Mouse (Mus musculus): ENCODE results near the gene Vapb.

The Vapb gene

GRCm38 (mm10) chr2:173811850-173812249 is 74.5 kb downstream of the Vapb start:
- Histone ChIP-seq H3K36me3 (ENCODE audit: insufficient read depth, low read length) (no peaks in the 10 kb centered on the region), H3K27me3 (ENCODE audit: insufficient read depth, low read length) (no peaks in the 10 kb centered on the region), H3K4me1 (replicated peaks; ENCODE audit: low read depth, low read length) (no peaks in the 10 kb centered on the region), H3K4me3 (replicated peaks; ENCODE audit: low read length) (no peak overlapping the region), H3K9me3 (ENCODE audit: low read length) (peaks cover 4% of the 10 kb centered on the region)
- TF ChIP-seq NANOG (IDR thresholded peaks at IDR 0.05; ENCODE audit: borderline replicate concordance, low read length) (no peak), CTCF (conservative IDR thresholded peaks at IDR 0.05; ENCODE audit: low read length) (peak; percentile 40), POU5F1 (IDR thresholded peaks at IDR 0.05; ENCODE audit: borderline replicate concordance, low read length) (no peak)

DNA sequence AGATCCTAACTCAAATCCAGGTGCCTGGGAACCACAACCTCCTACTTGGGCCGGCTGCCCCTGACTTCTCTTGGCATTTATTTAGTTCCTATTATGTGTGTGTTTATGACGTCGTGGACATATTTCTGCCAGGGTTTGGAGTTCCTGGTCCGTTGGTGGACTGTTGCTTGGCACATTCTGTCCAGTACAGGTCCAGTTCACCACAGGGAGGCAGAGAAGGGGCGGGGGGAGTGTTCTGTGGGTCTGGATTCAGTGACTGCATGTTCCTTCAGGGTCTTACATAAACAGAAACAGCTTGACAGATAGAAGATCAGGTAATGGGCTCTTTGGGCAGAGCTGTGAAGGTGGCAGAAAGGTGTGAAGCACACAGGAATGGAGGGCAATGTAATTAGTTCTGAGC is 75.8 kb downstream of the Vapb start:
- TF ChIP-seq POU5F1 (IDR thresholded peaks at IDR 0.05; ENCODE audit: borderline replicate concordance, low read length): no peak
- TF ChIP-seq CTCF (conservative IDR thresholded peaks at IDR 0.05; ENCODE audit: low read length): no peak
- no peak for TF ChIP-seq NANOG (IDR thresholded peaks at IDR 0.05; ENCODE audit: borderline replicate concordance, low read length)
- no peaks in the 10 kb centered on the region for H3K27me3 ChIP-seq (ENCODE audit: insufficient read depth, low read length)
- no peak overlapping the region for H3K4me3 ChIP-seq (replicated peaks; ENCODE audit: low read length)
- H3K4me1 ChIP-seq (replicated peaks; ENCODE audit: low read depth, low read length): no peaks in the 10 kb centered on the region
- H3K36me3 ChIP-seq (ENCODE audit: insufficient read depth, low read length): no peaks in the 10 kb centered on the region
- H3K9me3 ChIP-seq (ENCODE audit: low read length): peaks cover 9% of the 10 kb centered on the region

DNA sequence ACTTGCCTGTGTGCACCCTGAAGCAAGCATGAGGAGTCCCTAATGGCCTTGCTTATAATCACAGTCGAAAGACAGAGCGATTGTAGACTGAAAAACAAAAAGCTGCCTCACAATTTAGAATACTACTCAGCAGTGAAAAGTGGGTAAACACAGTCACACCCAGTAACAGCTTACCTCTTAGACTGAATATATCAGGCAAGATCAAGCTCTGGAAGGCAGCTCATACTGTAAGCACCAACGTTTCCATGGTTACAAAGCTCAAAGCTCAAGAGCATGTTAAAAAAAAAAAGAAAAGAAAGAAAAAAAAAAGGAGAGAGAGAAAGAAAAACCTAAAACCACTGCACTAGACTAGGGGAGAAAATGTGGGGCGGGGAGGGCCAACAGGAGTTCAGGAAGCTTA is 89.0 kb downstream of the Vapb start:
- H3K4me1 ChIP-seq (replicated peaks; ENCODE audit: low read depth, low read length): peaks cover 9% of the 10 kb centered on the region
- H3K36me3 ChIP-seq (ENCODE audit: insufficient read depth, low read length): no peaks in the 10 kb centered on the region
- TF ChIP-seq POU5F1 (IDR thresholded peaks at IDR 0.05; ENCODE audit: borderline replicate concordance, low read length) (no peak), NANOG (IDR thresholded peaks at IDR 0.05; ENCODE audit: borderline replicate concordance, low read length) (no peak), CTCF (conservative IDR thresholded peaks at IDR 0.05; ENCODE audit: low read length) (no peak)
- H3K4me3 ChIP-seq (replicated peaks; ENCODE audit: low read length): no peak overlapping the region
- H3K27me3 ChIP-seq (ENCODE audit: insufficient read depth, low read length): no peaks in the 10 kb centered on the region
- H3K9me3 ChIP-seq (ENCODE audit: low read length): no peaks in the 10 kb centered on the region

DNA sequence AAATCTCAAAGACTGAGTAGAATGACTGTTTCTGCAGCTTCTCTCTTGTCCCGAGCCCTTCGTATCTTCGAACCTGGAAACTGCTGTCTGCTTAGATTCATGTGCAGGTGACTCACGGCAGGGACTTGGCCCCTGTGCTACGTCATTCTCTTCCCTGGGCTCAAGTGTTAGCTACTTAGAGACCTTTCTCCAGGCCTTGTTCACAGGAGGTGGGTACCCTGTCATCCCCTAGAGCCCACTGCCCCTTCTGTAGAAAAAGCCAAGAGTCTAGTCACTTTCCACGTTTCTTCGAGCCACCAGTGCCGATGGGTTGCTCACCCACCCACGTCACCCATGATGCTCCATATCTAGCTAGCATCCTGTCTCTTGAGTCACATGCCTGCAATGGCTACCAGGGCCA is 89.9 kb downstream of the Vapb start:
- H3K9me3 ChIP-seq (ENCODE audit: low read length): no peaks in the 10 kb centered on the region
- no peak overlapping the region for H3K4me3 ChIP-seq (replicated peaks; ENCODE audit: low read length)
- no peaks in the 10 kb centered on the region for H3K27me3 ChIP-seq (ENCODE audit: insufficient read depth, low read length)
- no peaks in the 10 kb centered on the region for H3K36me3 ChIP-seq (ENCODE audit: insufficient read depth, low read length)
- H3K4me1 ChIP-seq (replicated peaks; ENCODE audit: low read depth, low read length): peaks cover 9% of the 10 kb centered on the region
- TF ChIP-seq POU5F1 (IDR thresholded peaks at IDR 0.05; ENCODE audit: borderline replicate concordance, low read length) (no peak), NANOG (IDR thresholded peaks at IDR 0.05; ENCODE audit: borderline replicate concordance, low read length) (no peak), CTCF (conservative IDR thresholded peaks at IDR 0.05; ENCODE audit: low read length) (no peak)

GRCm38 (mm10) chr2:173828134-173828533 is 90.8 kb downstream of the Vapb start:
- H3K4me3 ChIP-seq (replicated peaks; ENCODE audit: low read length): no peak overlapping the region
- TF ChIP-seq POU5F1 (IDR thresholded peaks at IDR 0.05; ENCODE audit: borderline replicate concordance, low read length) (no peak), NANOG (IDR thresholded peaks at IDR 0.05; ENCODE audit: borderline replicate concordance, low read length) (no peak), CTCF (conservative IDR thresholded peaks at IDR 0.05; ENCODE audit: low read length) (no peak)
- no peaks in the 10 kb centered on the region for H3K27me3 ChIP-seq (ENCODE audit: insufficient read depth, low read length)
- no peaks in the 10 kb centered on the region for H3K9me3 ChIP-seq (ENCODE audit: low read length)
- peaks cover 9% of the 10 kb centered on the region for H3K4me1 ChIP-seq (replicated peaks; ENCODE audit: low read depth, low read length)
- H3K36me3 ChIP-seq (ENCODE audit: insufficient read depth, low read length): no peaks in the 10 kb centered on the region

GRCm38 (mm10) chr2:173832828-173833492 is 95.6 kb downstream of the Vapb start:
- no peak for TF ChIP-seq POU5F1 (IDR thresholded peaks at IDR 0.05; ENCODE audit: borderline replicate concordance, low read length)
- no peak for TF ChIP-seq CTCF (conservative IDR thresholded peaks at IDR 0.05; ENCODE audit: low read length)
- no peak for TF ChIP-seq NANOG (IDR thresholded peaks at IDR 0.05; ENCODE audit: borderline replicate concordance, low read length)
- no peak overlapping the region for H3K4me3 ChIP-seq (replicated peaks; ENCODE audit: low read length)
- no peaks in the 10 kb centered on the region for H3K36me3 ChIP-seq (ENCODE audit: insufficient read depth, low read length)

More at GRCm38 (mm10) chr2:173832828-173833492, 95.6 kb downstream of the Vapb start:
- Histone ChIP-seq H3K9me3 (ENCODE audit: low read length) (no peaks in the 10 kb centered on the region), H3K27me3 (ENCODE audit: insufficient read depth, low read length) (no peaks in the 10 kb centered on the region), H3K4me1 (replicated peaks; ENCODE audit: low read depth, low read length) (no peaks in the 10 kb centered on the region)

Measured in E14TG2a.4 (cell line).